Mouse (Mus musculus): ENCODE measurements at regions not wholly inside any gene's neighbourhood (a gene's known extent, or its start where the extent isn't known, plus 50 kb on each side); places are given as distances from the start of the nearest gene placed in this dataset.

DNA sequence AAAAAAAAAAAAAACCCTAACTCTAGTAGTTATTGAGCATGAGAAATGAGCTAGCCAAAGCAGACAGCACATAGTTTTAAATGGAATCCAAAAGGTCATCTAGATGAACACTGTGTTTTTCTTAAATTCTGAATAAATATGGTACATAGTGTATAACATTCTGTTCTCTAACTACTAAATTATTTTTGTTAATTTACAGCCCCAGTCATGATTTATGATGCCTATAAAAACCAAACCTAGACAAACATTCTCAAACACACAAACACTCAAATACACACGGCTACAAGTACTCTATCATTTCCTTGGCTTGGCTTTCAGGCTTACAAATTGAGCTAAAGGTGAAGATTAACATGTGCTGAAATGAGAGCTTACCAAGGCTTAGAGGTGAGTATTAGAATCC, 188.8 kb downstream of the Sucnr1 start:
- no peaks in the 10 kb centered on the region for H3K4me1 ChIP-seq (replicated peaks)
- no peak overlapping the region for H3K4me3 ChIP-seq
- no peaks in the 10 kb centered on the region for H3K36me3 ChIP-seq
- H3K4me2 ChIP-seq: no peak overlapping the region
- H3K9ac ChIP-seq: no peak overlapping the region
- no peak overlapping the region for H3K27ac ChIP-seq (replicated peaks)
- no peaks in the 10 kb centered on the region for H3K27me3 ChIP-seq
- H3K9me3 ChIP-seq: no peaks in the 10 kb centered on the region
- ATAC-seq (ENCODE audit: low read depth): no peak
- WGBS: 59% methylated on average over 1 of the region's 1 CpGs

DNA sequence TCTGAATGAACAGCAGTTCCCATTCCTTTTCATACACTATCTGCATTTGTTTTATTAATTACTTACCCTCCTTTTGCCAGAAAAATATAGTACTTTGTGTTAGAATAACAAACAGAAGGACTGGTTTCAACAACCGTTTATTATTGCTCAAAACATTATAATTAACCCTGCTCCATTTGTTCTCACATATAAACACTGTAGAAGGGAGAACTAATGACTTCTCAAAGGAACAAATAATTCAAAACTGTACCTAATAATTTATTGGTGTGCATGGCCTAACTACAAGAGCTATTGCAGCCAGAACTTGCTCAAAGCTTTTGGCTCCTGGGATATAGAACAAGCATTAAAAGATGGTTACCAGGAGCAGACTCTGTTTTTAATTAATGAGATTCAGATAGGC, 192.1 kb downstream of the Sucnr1 start:
- 68% methylated on average over 1 of the region's 1 CpGs for WGBS
- no peak for ATAC-seq (ENCODE audit: low read depth)
- Histone ChIP-seq H3K27ac (replicated peaks) (no peak overlapping the region), H3K9ac (no peak overlapping the region), H3K27me3 (no peaks in the 10 kb centered on the region), H3K4me2 (no peak overlapping the region), H3K9me3 (no peaks in the 10 kb centered on the region), H3K36me3 (no peaks in the 10 kb centered on the region), H3K4me3 (no peak overlapping the region), H3K4me1 (replicated peaks) (no peaks in the 10 kb centered on the region)

GRCm38 (mm10) chr3:60275249-60275838, 193.7 kb downstream of the Sucnr1 start:
- Histone ChIP-seq H3K4me1 (replicated peaks) (no peaks in the 10 kb centered on the region), H3K36me3 (no peaks in the 10 kb centered on the region), H3K4me3 (no peak overlapping the region), H3K4me2 (no peak overlapping the region), H3K27me3 (no peaks in the 10 kb centered on the region), H3K27ac (replicated peaks) (no peak overlapping the region), H3K9me3 (no peaks in the 10 kb centered on the region), H3K9ac (no peak overlapping the region)
- WGBS: 90% methylated on average over 6 of the region's 6 CpGs
- ATAC-seq (ENCODE audit: low read depth): no peak

DNA sequence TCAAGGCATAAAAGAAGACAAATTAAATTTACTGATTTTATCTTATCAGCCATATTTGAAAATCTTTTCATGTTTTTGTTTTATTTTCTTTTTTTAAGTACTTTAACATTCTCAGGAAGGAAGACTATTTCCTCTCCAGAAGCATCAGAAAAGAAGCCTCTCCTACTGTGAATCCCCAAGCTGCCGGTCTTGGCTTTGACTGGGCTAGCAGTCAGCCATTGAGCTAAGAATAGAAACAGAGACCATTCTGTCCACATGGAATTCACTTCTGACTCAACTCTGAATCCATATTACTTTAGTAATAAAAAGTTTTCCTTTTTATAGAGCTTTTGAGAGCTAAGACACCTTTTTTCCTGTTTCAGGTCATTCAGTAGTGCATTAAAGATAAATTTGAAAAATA, 194.8 kb upstream of the Mbnl1 start:
- H3K27ac ChIP-seq (replicated peaks): no peak overlapping the region
- H3K4me2 ChIP-seq: no peak overlapping the region
- H3K4me3 ChIP-seq: no peak overlapping the region
- H3K36me3 ChIP-seq: no peaks in the 10 kb centered on the region
- no peaks in the 10 kb centered on the region for H3K4me1 ChIP-seq (replicated peaks)
- no peaks in the 10 kb centered on the region for H3K9me3 ChIP-seq
- H3K27me3 ChIP-seq: no peaks in the 10 kb centered on the region
- ATAC-seq (ENCODE audit: low read depth): no peak
- WGBS: 92% methylated on average over 1 of the region's 1 CpGs
- no peak overlapping the region for H3K9ac ChIP-seq

- H3K27me3 ChIP-seq: no peaks in the 10 kb centered on the region
- no peak overlapping the region for H3K4me3 ChIP-seq
- H3K4me2 ChIP-seq: no peak overlapping the region
- no peak overlapping the region for H3K27ac ChIP-seq (replicated peaks)
- no peaks in the 10 kb centered on the region for H3K36me3 ChIP-seq
- ATAC-seq (ENCODE audit: low read depth): no peak
- no peaks in the 10 kb centered on the region for H3K4me1 ChIP-seq (replicated peaks)
- no peak overlapping the region for H3K9ac ChIP-seq
- no peaks in the 10 kb centered on the region for H3K9me3 ChIP-seq
Observed at GRCm38 (mm10) chr3:60281229-60281628, 191.4 kb upstream of the Mbnl1 start.

DNA sequence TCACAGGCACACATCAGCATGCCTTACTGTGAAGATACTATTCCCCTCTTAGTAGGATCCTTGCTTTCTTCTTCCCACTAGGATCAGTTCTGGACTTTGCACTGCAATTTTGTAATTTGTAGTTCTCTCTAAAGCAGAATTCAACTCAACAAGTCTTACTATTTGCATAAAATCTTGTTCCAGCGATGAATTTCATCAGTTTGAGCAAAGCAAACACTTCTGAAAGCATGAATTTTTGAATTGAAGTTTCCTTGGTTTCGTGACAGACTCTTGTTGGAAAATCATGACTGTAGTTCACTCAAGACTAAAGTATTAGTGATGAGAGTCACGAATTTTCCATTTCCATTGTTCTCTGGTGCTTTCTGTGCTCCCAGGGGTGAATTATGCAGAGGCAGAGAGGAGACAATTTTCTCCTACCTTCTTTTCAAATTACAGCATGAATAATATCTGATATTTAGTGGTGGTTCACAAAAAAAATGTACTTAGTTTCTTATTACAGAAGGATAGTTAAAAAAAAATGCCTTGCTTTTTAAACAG, 190.6 kb upstream of the Mbnl1 start:
- ATAC-seq (ENCODE audit: low read depth): no peak
- 67% methylated on average over 3 of the region's 3 CpGs for WGBS
- H3K9ac ChIP-seq: no peak overlapping the region
- H3K27me3 ChIP-seq: no peaks in the 10 kb centered on the region
- H3K36me3 ChIP-seq: no peaks in the 10 kb centered on the region
- H3K27ac ChIP-seq (replicated peaks): no peak overlapping the region
- H3K4me1 ChIP-seq (replicated peaks): no peaks in the 10 kb centered on the region
- H3K4me3 ChIP-seq: no peak overlapping the region
- H3K9me3 ChIP-seq: no peaks in the 10 kb centered on the region
- H3K4me2 ChIP-seq: no peak overlapping the region

DNA sequence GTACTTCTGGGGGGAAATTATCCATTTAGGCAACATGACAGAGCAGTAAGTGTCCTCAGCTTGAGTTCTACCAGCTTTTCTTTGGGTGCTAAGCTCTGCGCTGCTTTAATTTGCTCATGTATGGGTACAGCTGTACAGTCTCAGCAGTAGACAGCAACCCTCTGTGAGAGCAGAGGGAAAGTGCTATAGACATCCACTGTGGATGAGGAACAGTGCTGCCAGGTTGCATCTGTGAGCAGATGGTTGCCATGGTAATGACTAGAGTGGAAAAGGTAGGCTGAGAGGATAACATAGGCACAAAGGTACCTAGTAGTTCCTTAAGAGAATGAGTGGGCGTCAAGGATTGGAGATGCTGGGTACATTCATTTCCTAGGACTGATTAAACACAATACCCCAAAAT, 180.5 kb upstream of the Mbnl1 start:
- WGBS: 95% methylated on average over 2 of the region's 2 CpGs
- ATAC-seq (ENCODE audit: low read depth): peak; percentile 40; the same call in 1 of the 2 replicates
- no peak overlapping the region for H3K4me3 ChIP-seq

DNA sequence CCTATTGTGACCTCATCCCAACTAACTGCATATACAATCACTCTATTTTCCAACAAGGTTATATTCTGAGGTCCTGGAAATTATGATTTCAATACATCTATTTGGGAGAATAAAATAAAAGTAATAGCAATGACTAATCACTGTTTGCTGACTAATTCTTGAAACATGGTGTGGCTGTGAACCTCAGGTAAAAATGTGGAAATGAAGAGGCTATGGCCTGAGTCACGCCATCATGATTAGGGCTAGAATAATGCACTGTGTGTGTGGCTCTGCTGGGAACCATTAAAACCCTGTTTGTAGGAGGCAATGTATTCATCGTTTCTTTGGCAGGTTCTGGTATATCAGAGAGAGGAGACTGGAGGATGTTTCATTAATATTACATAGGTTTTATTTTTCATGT, 179.7 kb upstream of the Mbnl1 start:
- H3K27ac ChIP-seq (replicated peaks): no peak overlapping the region
- no peaks in the 10 kb centered on the region for H3K27me3 ChIP-seq
- no peak overlapping the region for H3K9ac ChIP-seq
- no peak overlapping the region for H3K4me2 ChIP-seq
- ATAC-seq (ENCODE audit: low read depth): no peak
- WGBS: 77% methylated on average over 2 of the region's 2 CpGs
- no peaks in the 10 kb centered on the region for H3K36me3 ChIP-seq
- H3K4me1 ChIP-seq (replicated peaks): no peaks in the 10 kb centered on the region
- no peaks in the 10 kb centered on the region for H3K9me3 ChIP-seq
- no peak overlapping the region for H3K4me3 ChIP-seq

More for the DNA sequence above, 180.5 kb upstream of the Mbnl1 start:
- no peak overlapping the region for H3K9ac ChIP-seq
- H3K36me3 ChIP-seq: no peaks in the 10 kb centered on the region
- H3K4me1 ChIP-seq (replicated peaks): no peaks in the 10 kb centered on the region
- no peaks in the 10 kb centered on the region for H3K27me3 ChIP-seq
- H3K9me3 ChIP-seq: no peaks in the 10 kb centered on the region
- no peak overlapping the region for H3K4me2 ChIP-seq
- no peak overlapping the region for H3K27ac ChIP-seq (replicated peaks)

GRCm38 (mm10) chr3:60305399-60305798, 167.2 kb upstream of the Mbnl1 start:
- Histone ChIP-seq H3K27me3 (no peaks in the 10 kb centered on the region), H3K27ac (replicated peaks) (no peak overlapping the region), H3K36me3 (no peaks in the 10 kb centered on the region), H3K9ac (no peak overlapping the region), H3K4me3 (no peak overlapping the region), H3K9me3 (no peaks in the 10 kb centered on the region), H3K4me2 (no peak overlapping the region), H3K4me1 (replicated peaks) (no peaks in the 10 kb centered on the region)
- ATAC-seq (ENCODE audit: low read depth): peak; percentile 84
- WGBS: 79% methylated on average over 3 of the region's 3 CpGs

DNA sequence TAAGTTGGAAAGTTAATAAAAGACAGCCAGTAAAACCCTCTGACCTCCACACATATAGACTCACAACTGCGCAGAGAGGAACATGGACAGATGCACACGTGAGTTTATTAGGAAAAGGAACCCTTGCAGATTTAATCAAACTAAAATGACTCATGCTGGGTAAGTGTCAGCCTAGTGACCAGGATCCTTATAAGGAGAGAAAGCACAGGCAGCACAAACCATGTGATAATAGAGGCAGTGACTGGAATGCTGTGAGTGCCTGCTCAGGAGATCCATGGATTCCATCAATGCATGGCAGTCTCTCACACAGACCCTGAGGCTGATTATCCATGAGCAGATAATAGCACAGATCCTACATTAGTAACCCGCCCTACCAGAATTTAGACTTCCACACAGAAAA, 162.2 kb upstream of the Mbnl1 start:
- WGBS: 91% methylated on average over 3 of the region's 3 CpGs
- Histone ChIP-seq H3K4me1 (replicated peaks) (no peaks in the 10 kb centered on the region), H3K27ac (replicated peaks) (no peak overlapping the region), H3K36me3 (no peaks in the 10 kb centered on the region), H3K4me3 (no peak overlapping the region), H3K9me3 (no peaks in the 10 kb centered on the region), H3K9ac (no peak overlapping the region), H3K4me2 (no peak overlapping the region), H3K27me3 (no peaks in the 10 kb centered on the region)
- no peak for ATAC-seq (ENCODE audit: low read depth)

DNA sequence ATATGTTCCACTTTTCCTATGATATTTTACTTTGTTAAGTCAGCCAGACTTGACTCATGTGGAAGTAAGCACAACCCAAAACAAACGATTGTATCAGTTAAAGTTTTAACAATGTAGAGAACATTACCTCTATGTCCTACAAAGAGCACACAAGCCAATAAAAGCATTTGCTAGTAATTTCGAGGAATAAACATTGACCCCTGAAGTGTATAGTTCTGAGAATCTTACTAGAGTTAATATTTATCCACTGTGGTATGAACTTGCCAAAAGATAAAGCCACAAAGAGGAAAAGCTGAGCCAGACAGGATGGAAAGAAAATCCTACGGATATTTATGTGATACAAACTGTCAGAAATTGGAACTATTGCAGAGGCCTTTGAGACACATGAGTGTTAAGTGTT, 161.5 kb upstream of the Mbnl1 start:
- ATAC-seq (ENCODE audit: low read depth): no peak
- Histone ChIP-seq H3K9me3 (no peaks in the 10 kb centered on the region), H3K4me2 (no peak overlapping the region), H3K27me3 (no peaks in the 10 kb centered on the region), H3K9ac (no peak overlapping the region), H3K27ac (replicated peaks) (no peak overlapping the region), H3K4me1 (replicated peaks) (no peaks in the 10 kb centered on the region), H3K4me3 (no peak overlapping the region), H3K36me3 (no peaks in the 10 kb centered on the region)
- WGBS: 81% methylated on average over 3 of the region's 3 CpGs

DNA sequence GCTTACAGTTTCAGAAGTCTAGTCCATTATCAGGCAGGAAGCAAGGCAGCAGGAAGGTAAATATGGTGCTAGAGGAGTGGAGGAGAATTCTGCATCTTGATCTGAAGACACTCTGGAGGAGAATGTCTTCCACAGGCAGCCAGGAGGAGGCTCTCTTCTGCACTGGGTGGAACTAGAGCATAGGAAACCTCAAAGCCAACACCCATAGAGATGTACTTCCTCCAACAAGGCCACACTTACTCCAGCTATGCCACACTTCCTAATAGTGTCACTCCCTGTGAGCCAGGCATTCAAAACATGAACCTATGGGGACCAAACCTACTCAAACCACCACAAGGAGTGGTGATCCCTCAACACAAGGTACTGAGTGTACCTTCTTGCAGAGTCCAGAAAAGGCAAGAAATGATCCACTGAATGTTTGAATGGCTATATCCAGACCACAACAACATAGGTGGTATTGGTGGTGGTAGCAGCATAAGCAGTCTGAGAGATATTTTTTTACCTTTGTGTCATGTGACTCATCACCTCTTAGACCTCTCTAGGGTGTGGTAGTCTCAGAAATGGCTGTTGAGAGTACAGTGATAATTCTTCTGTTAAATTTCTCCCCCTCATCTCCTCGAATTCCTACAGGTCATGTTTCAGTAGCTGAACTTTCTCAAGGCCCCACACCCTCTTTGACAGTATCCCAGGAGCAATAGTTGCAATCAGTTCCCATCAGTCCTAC, 152.3 kb upstream of the Mbnl1 start:
- no peaks in the 10 kb centered on the region for H3K36me3 ChIP-seq
- WGBS: 58% methylated on average over 1 of the region's 1 CpGs
- no peak for ATAC-seq (ENCODE audit: low read depth)
- H3K27me3 ChIP-seq: no peaks in the 10 kb centered on the region
- no peak overlapping the region for H3K9ac ChIP-seq
- no peak overlapping the region for H3K4me2 ChIP-seq
- H3K9me3 ChIP-seq: no peaks in the 10 kb centered on the region
- H3K27ac ChIP-seq (replicated peaks): no peak overlapping the region
- H3K4me1 ChIP-seq (replicated peaks): no peaks in the 10 kb centered on the region
- H3K4me3 ChIP-seq: no peak overlapping the region

DNA sequence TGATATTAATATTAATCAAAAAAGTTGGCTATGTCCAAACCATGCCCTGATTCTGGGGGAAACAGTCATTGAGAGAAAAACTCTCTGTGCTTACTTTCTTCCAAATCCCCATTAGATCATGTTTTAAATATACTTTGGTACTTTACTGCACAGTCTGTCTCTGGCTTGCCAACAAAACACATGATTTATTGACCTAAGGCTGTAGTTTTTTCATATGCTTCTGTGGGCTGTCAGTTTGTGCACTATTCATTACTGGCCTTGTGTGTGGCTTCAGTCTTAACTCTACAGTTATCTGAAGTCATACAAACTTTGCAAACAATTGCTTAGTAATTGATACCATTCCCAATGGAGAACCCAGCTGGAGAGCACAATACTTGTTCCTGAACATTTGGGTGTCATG, 149.1 kb upstream of the Mbnl1 start:
- Histone ChIP-seq H3K27ac (replicated peaks) (no peak overlapping the region), H3K36me3 (no peaks in the 10 kb centered on the region), H3K4me1 (replicated peaks) (no peaks in the 10 kb centered on the region), H3K9me3 (no peaks in the 10 kb centered on the region), H3K9ac (no peak overlapping the region), H3K27me3 (no peaks in the 10 kb centered on the region), H3K4me3 (no peak overlapping the region), H3K4me2 (no peak overlapping the region)
- no peak for ATAC-seq (ENCODE audit: low read depth)
